Mouse (Mus musculus) layer of hippocampus, postnatal 10 days (tissue): ENCODE data around the gene Ccr10. TPM values are rescaled to one million over a fixed set of nuclear protein-coding genes. Genes with fewer than 3 reads are reported as not detected.

Experiments used
- DNase-seq, 2 experiments: peaks; one replicate each; pipeline ENCODE4 v3.0.0; 2021; ENCODE audit warnings: low spot score in 2 of 2
- long read RNA-seq: library from polyadenylated mRNA; stranded (forward); transcript quantifications from one replicate; pipeline ENCODE4 v2.0.0, GENCODE M21; 2023
- total RNA-seq, 2 experiments: library from RNA; stranded (reverse); gene quantifications; 2 replicates each; pipeline ENCODE4 v1.2.3; 2021

Gene Ccr10
- total RNA-seq, result not detected
- long read RNA-seq, result 0 reads

DNA sequence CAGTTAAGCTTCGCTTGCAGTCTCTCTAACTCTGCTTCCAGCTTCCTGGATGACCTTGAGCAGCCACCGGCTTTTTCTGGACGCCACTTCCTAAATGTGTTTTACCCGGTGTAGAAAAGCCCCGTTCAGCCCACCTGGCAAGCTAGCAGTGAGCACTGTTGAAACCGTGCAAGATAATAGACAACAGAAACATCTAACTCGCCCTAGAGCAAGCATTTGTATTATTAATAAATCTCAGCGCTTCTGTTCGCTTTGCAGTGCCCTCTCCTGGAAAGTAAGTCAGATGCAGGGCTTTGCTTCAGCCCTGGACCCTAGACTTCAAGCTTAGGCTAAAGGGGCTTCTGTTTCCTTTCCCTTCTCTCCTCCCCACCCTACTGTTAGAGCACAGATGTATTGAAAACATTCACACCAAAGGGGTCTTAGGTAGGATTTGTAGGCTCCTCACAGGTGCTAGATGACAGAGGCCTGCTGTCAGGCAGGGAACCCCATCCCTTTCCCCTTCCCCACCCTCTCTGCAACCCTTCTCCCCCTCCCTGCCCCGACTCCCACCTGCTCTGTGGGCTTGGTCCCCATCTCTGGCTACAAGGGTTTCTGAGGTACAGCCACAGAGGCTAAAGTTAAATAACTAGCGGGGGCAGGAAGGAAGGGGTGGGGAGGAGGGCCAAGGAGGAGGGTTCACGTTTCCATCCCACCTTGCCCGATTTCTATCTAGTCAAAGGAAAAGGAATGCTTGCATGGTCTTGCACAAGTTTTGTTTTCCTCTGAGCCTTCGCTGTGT is at the start of gene Ccr10:
Ccr10 (minus strand) TSS at position 593 of the 778 bp plus-strand sequence.
- DNase-seq, result no peak

GRCm38 (mm10) chr11:101224337-101224736 is 49.1 kb upstream of the Ccr10 start:
- DNase-seq, result no peak

GRCm38 (mm10) chr11:101221306-101221986 is 46.2 kb upstream of the Ccr10 start:
- no peak for DNase-seq

DNA sequence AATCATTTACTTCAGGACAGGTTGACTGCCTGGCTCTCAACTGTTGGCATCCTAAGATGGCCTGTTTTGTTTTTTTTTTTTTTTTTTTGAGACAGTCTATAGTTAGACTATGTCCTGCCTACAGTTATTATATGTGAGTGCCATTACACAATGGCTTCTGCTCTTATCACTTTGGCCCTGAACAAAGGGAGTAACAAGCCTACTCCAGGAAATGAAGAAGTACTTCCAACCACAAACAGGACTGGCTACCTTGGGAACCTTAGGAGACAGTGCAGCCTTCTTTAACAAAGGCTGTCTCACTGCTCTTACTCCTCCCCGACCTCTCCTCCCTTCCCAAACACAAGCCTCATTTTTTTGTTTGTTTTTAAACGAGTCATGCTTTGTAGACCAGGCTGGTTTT is 45.6 kb upstream of the Ccr10 start:
- DNase-seq, result no peak

GRCm38 (mm10) chr11:101218436-101219055 is 43.3 kb upstream of the Ccr10 start:
- DNase-seq, result no peak

DNA sequence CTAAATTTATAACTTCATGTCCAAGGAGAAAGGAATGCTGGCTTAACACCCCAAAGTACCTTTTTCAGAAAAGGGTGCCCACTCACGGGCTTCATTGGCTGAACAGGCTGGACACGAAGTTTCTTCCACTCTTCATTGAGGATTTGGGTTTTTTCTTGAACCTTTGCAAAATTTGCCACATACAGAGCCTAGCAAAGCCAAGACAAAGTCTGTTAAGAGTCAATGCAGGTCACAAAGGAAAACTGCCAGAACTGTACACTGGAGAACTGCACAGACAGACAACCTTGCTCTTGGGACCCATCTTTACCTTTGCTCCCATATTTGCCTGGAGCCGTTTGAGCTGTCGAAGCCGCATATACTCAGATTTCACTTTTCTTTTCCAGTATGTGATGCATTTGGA is 41.7 kb upstream of the Ccr10 start:
- no peak for DNase-seq

DNA sequence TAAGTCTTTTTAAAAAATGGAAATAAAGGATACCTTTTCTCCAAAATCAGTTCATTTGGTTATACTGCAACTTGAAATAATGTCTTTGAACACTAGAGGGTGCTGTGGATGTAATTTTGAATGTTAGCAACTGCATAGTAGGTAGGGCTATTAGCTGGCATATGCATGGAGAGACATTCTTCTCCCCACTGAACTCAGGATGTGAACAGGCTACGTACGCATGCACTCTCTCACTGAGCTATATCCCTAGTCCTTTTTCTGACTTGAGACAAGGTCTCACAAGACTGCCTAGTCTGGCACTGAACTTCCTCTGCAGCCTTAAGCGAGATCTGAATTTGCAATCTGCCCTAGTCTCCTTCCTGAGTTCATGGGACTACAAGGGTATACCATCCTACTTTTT is 36.7 kb upstream of the Ccr10 start:
- DNase-seq, result peak; percentile 18 to 20

DNA sequence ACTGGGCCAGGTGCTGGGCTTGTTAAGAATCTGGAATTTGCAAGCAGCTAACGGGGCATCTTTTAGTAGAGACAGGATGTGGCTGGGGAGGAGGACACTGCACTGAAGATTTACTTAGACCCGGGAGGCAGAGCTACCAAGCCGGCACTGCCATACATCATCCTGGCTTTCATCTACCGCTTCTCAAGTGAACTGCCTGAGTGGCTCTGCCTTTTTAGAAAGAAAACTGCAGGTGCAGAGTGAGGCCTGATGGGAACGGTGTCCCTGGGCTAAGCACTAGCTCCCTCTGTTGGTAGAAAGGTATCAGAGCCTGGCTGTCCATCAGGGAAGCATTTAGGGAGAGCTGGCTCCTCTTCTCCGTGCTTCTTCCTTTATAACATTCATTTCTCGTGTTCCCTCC is 25.7 kb upstream of the Ccr10 start:
- peak in 1 of 2 experiments; percentile 66 for DNase-seq

- no peak for DNase-seq
These were observed 24.3 kb upstream of the Ccr10 start for GRCm38 (mm10) chr11:101199555-101199954.

DNA sequence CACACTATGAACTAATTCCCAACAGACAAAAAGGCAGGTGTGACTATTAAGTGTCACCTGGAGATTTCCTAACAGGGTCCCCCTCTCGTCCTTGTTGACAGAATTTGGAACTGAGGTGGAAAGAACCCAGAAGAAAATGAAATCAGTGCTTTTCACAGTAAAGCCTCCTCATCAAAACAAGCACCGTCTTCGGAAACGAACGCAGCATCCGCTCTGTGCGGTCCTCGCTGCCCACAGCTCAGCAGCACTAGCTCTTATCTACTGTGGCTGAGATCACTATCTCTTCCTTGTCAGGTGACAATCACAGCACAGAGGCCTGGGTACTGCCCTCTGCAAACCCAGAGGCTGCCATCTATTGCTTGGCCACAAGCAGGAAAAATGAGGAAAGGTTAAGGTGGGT is 20.9 kb upstream of the Ccr10 start:
- no peak for DNase-seq

DNA sequence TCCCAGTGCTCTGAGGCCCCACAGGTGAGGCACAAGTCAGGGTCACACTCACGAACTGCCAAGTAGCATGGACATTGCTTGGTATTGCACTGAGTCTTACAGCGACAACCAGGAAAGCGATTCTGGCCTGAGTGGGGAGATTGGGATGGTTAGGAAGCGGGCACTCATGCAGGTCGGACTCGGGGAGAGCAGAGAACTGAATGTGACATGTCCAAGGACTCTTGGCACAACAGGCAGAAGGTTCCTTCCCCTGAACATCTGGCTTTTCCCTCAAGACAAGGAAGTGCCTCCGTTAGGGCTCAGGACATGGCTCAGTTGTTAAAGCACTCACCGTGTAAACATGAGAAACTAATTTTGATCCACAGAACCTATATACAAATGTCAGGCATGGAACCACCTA is 20.3 kb upstream of the Ccr10 start:
- DNase-seq, result no peak

DNA sequence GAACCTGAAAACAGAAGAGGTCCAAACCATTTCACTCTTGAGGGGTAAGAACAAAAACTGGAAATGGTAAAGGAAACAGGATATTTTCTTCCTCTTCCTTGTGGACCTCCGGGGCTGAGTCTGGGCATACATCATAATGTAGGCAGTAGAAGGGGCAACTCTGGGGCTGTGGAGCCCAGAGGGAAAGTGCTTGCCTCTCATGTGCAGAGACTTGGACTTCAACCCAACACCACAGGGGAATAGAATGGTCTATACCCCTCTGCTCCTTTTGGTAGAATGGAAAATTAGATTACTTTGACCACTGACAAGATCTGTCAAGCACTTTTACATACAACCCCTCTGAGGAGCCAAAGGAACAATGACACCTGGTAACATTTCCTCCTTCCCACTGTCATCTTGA is 19.9 kb upstream of the Ccr10 start:
- DNase-seq, result no peak

DNA sequence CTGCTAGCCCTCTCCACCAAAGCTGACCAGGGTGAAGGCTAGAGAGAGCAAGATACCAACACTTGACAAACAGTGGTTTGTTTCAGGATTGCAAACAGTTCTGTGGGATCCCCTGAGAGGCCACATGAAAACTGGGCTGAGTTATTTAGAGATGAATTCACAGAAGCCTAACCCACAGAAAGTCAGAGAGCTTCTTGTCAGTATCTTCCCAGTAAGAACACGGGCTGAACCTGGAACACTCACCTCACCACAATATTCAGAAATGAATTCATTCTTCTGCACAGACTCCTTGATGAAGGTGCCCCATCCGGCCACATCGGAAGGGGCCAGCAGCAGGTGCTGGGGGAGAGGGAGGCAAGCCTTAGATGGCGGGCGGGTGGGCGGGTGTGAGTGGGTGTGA is 19.4 kb upstream of the Ccr10 start:
- DNase-seq, result no peak

GRCm38 (mm10) chr11:101194137-101194536 is 18.9 kb upstream of the Ccr10 start:
- no peak for DNase-seq

- no peak for DNase-seq
These were observed 17.8 kb upstream of the Ccr10 start for GRCm38 (mm10) chr11:101193076-101193475.

GRCm38 (mm10) chr11:101192646-101193045 is 17.4 kb upstream of the Ccr10 start:
- DNase-seq, result no peak

DNA sequence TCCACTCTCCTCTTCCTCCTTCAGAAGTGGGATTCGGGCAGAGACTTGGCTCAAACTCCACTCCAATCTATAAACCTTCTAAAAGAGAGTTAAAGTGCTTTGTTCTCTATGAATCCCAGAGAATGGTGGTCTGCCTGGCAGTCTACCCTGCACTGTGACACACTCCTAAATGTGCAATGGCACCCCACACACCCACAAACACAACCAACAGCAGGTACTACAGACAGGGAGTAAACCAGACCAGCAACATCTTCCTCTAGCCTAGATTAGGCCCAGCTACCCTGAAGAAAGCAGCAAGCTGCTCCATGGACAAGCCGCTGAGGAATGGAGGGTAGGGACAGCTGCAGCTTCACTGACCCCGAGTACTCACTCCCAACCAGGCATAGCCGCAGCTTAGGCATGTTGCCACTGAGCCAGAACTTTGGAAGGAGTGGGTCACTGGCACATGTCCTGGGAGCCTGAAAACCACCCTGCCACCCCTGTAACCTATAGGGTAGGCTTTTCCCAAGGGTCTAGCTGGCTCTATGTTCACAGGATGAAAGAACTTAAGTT is 16.8 kb upstream of the Ccr10 start:
- DNase-seq, result no peak

DNA sequence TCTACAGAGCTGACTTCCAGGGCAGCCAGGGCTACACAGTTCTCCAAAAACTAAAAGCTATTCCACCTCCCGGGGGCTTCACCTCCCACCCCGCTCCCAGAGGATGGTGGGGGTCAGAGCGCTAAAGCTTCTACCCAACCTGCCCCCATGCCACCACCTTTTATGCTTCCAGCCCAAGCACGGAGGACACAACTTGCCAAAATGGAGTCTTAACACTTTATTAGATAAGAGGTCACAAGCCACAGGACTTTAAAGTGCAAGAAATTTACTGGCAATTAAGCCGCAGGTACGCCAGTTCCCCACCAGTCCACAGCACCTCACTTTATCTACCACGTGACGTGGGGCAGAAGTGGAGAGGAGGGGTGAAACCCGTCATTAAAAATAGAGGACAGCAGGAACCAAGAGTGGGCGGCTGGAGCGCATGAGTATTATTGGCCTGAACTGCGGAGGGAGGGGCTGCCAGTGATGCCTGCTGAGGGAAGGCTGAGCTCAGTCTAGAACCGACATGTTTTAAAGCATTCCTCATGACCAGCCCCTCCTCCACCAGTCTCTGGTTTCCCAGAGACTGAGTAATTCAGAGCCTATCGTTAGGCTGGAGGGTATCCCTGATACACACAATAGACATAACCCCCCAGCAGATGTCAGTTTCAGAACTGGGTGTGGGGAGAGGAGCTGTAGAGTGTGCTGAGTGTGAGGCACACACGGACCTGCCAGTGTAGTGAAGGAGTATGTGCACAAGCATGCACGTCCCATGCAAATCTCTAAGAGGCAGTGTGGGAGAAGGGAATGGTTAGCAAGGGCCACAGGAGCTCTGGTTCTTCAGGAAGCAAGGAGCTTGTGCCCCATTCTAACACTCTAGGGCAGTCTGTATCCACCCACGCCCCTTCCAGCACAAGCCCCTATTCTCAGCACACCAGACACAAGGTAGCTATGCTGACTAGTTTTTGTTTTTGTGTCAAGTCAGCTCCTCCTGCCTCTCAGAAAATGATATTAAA is 16.0 kb upstream of the Ccr10 start:
- DNase-seq, result no peak

- no peak for DNase-seq
These were observed 15.1 kb upstream of the Ccr10 start for GRCm38 (mm10) chr11:101190181-101190912.
